ENCODE assay signal across 20 mouse cellular contexts in the genomic region with DNA sequence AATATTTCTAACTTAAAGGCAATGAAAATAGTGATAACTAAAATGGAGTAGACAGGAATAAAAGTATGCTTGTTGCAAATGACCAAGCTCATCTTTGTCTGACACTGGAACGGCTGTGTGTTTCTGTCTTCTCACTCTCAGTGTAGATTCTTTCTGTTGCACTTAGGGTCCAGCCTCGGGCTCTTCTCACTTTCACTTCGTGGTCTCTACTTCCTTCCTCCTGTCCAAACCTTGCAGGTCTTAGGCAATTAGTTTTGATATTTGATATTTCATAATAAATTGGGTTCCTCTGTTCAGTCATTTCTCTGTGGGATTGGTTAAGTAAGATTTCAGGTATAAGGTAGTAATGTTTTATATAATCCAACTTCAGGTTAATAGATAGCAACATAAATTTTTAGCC.
"Had no signal": no experiment of that assay in that cellular context is flagged by ENCODE, and none has a peak within 500 bp of the region (broad histone marks: within the 10 kb centered on the region; RNA-seq: fewer than 3 reads in every experiment).

No protein-coding gene starts in this region.

- H3K27me3 ChIP-seq: limb, embryonic 12.5 days; limb, embryonic 15.5 days; liver, embryonic 12.5 days; liver, embryonic 15.5 days; midbrain, embryonic 12.5 days; midbrain, embryonic 15.5 days; neural tube, embryonic 13.5 days had no signal

- H3K27ac ChIP-seq: kidney, postnatal 0 days; limb, embryonic 12.5 days; limb, embryonic 15.5 days; liver, embryonic 12.5 days; liver, embryonic 15.5 days; macrophage; midbrain, embryonic 12.5 days; midbrain, embryonic 15.5 days; neural tube, embryonic 13.5 days had no signal

- H3K9ac ChIP-seq: limb, embryonic 12.5 days; limb, embryonic 15.5 days; liver, embryonic 12.5 days; liver, embryonic 15.5 days; midbrain, embryonic 12.5 days; midbrain, embryonic 15.5 days; neural tube, embryonic 13.5 days had no signal

- DNase-seq: kidney, adult 18-20 months; kidney, postnatal 25 days; layer of hippocampus, postnatal 36 days; left cerebral cortex, postnatal 4 days; lung, adult 2 months; retina, postnatal 1 day; right cerebral cortex, postnatal 25 days; spleen, adult 18-20 months; thymus, adult 18-20 months; thymus, postnatal 36 days had no signal

- H3K4me3 ChIP-seq: limb, embryonic 12.5 days; limb, embryonic 15.5 days; liver, embryonic 12.5 days; liver, embryonic 15.5 days; midbrain, embryonic 12.5 days; midbrain, embryonic 15.5 days; neural tube, embryonic 13.5 days had no signal

- H3K4me2 ChIP-seq: limb, embryonic 12.5 days; limb, embryonic 15.5 days; liver, embryonic 12.5 days; liver, embryonic 15.5 days; midbrain, embryonic 12.5 days; midbrain, embryonic 15.5 days; neural tube, embryonic 13.5 days had no signal

- H3K4me1 ChIP-seq: limb, embryonic 12.5 days; limb, embryonic 15.5 days; liver, embryonic 12.5 days; liver, embryonic 15.5 days; midbrain, embryonic 12.5 days; midbrain, embryonic 15.5 days; neural tube, embryonic 13.5 days had no signal

- ATAC-seq: intestine, embryonic 16.5 days; liver, embryonic 12.5 days; midbrain, embryonic 15.5 days had no signal

- H3K9me3 ChIP-seq: limb, embryonic 12.5 days; limb, embryonic 15.5 days; liver, embryonic 12.5 days; liver, embryonic 15.5 days; midbrain, embryonic 12.5 days; midbrain, embryonic 15.5 days; neural tube, embryonic 13.5 days had no signal
